Mouse (Mus musculus): ENCODE results near the gene Vangl2.
A peak's percentile ranks its signal among the peaks of the same experiment; 100 is the strongest.
"Not testable (repeated sequence)": the region's sequence is repeated elsewhere in the genome, so short reads cannot be mapped to it uniquely, and the experiment has no call there.

Vangl2 gene

DNA sequence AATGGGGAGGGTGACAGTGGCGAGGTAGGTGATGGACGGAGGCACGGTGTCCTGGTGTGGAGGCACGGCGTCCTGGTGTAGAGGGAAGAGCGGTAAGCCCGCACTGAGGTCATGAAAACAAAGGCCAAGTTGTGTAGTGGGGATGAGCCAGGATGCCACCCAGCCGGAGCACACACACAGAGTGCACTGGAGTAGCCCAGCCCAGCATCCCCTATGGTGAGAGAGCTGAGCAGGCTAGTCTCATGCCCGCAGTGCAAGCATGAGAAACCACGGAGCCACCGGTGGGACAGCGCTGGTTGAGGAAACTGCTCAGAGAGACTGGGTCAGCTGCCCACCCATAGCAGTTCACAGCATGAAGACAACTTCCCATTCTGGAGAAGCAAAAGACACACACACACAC, 26.6 kb downstream of the Vangl2 start:
- no peak for DNase-seq (ENCODE audit: low read depth, low spot score)

DNA sequence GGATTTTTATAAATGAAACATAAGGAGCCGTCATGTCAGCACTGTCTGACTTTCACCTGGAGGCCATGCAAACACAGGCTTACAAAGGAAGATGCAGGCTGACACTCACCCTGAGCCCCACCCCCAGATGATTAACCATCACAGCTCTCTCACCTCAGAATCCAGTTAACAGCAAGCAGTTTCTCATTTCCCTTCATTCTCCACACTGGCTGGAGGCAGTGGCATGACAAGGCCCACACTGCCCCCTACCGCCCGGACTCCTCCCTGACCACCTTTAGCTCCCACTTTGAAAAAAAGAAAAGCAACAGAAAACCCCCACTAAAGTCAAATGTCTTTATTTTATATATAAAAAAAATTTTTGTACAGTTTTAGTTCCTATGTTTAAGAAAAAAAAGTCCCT, 27.6 kb downstream of the Vangl2 start:
- peak; percentile 45 for DNase-seq (ENCODE audit: low read depth, low spot score)

DNA sequence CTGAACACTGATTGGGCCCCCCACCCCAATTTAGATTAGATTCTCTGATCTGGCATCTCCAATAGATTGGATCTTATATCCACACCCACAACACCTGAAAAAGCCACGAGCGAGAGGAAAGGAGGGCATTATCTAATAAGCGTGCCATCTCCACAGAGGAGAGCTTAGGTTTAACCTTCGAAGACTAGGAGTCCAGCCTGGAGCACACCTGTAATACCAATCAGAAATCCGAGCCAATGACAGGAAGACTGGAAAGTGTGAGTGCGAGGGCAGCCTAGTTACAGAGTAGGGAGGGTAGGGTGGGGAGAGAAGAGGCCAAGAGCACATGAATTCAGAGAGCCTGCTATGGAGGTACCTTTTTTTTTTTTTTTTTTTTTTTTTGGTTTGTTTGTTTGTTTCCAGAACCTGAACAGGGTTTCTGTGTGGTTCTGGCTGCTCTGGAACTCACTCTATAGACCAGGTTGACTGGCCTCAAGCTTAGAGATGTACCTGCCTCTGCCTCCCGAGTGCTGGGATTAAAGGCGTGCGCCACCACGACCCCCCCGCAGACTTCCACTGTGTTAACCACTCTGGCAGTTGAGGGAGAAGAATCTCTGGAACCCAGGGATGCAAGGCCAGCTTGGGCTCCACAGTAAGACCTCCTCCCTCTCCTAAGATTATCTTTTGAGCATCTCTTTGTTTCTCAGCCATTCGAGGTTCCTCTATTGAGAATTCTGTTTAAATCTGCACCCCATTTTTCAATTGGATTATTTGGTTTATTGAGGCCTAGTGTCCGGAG, 29.2 kb downstream of the Vangl2 start:
- DNase-seq (ENCODE audit: low read depth, low spot score) = no peak

DNA sequence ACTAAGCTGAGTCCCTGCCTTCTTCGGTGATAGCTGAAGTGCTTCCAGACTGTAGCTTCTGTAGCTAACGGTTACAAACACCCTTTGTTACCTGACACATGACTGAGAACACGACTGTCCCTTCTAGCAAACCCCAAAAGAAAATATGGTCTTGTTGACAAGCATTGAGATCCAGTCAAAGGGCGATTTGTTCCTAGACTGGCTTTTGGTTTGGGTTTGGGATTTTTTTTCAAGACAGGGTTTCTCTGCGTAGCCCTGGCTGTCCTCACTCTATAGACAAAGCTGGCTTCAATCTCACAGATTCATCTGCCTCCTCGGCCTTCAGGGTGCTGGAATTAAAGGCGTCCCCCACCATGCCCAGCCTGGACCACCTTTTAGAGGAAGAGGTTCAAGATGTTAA, 31.5 kb downstream of the Vangl2 start:
- no peak for DNase-seq (ENCODE audit: low read depth, low spot score)

GRCm38 (mm10) chr1:171994918-171995715, 33.1 kb downstream of the Vangl2 start:
- no peak for DNase-seq (ENCODE audit: low read depth, low spot score)

- no peak for DNase-seq (ENCODE audit: low read depth, low spot score)
Observed at GRCm38 (mm10) chr1:171994501-171994900, 33.7 kb downstream of the Vangl2 start.

- DNase-seq (ENCODE audit: low read depth, low spot score) = no peak
Observed at GRCm38 (mm10) chr1:171992901-171993530, 35.2 kb downstream of the Vangl2 start.

DNA sequence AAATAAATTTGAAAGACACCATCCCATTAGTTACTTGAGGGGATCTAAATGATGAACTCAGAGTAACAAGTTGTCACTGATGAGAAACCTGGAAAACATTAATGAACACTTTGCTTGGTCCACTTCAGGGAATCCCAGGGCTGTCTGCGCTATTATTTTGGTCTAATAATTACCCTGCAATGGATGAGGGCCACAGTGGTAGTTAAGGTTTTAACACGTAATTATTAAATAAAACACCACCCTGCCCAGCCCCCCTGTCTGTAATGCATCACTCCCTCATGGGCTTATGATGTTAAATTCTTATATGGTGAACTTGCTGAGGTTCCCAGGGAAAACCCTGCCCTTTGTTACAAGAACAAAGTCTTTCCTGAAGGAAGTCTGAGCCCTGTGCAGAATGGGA, 36.4 kb downstream of the Vangl2 start:
- DNase-seq (ENCODE audit: low read depth, low spot score) = no peak

DNA sequence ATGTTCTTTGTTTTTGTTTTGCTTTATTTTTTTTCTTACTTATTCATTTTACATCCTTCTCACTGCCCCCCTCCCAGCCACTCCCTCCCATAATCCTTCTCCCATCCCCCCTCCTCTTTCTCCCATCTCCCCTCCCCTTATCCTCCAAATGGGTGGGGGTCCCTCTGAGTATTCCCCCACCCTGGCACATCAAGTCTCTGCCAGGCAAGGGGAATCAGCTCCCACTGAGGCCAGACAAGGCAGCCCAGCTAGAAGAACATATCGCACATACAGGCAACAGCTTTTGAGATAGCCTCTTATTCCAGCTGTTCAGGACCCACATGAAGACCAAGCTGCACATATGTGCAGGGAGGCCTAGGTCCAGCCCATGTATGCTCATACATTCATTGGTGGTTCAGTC, 44.1 kb downstream of the Vangl2 start:
- no peak for DNase-seq (ENCODE audit: low read depth, low spot score)

GRCm38 (mm10) chr1:171983372-171984001, 44.8 kb downstream of the Vangl2 start:
- DNase-seq (ENCODE audit: low read depth, low spot score) = no peak

DNA sequence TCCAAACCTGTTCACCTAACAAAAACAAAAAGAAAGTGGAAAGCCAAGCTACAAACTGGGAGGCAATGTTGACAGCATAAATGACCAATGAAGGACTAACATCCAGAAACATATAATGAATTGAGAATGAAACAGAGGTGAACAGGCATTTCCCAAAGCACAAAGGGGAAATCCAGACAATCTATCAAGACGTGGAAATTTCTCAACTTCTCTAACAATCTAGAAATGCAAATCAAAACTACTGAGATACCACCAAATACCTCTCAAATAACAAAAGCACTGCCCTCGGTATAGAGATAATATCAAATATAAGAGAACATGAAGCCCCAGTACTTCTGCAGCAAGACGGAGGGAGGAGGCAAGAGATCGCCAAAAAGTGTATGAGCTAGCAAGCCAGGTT, 45.5 kb downstream of the Vangl2 start:
- no peak for DNase-seq (ENCODE audit: low read depth, low spot score)

DNA sequence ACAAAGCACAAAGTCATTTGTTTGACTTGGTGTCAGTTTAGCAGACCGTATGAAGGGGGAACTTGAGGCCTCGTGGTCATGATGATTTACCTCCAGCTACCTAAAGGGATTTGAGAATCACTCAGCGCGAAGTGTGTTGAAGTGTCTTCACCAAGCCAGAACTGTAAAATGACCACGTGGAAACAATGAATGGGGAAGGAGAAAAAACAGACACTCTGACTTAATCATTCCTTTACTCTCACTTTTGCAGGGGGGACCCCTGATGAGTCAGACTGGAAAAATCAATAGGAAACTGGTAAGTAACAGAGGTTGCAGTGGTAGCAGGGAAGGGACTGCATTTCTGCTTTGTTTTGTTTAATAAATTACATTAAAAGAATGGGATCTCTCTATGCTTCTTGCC, 46.1 kb downstream of the Vangl2 start:
- DNase-seq (ENCODE audit: low read depth, low spot score) = no peak

DNA sequence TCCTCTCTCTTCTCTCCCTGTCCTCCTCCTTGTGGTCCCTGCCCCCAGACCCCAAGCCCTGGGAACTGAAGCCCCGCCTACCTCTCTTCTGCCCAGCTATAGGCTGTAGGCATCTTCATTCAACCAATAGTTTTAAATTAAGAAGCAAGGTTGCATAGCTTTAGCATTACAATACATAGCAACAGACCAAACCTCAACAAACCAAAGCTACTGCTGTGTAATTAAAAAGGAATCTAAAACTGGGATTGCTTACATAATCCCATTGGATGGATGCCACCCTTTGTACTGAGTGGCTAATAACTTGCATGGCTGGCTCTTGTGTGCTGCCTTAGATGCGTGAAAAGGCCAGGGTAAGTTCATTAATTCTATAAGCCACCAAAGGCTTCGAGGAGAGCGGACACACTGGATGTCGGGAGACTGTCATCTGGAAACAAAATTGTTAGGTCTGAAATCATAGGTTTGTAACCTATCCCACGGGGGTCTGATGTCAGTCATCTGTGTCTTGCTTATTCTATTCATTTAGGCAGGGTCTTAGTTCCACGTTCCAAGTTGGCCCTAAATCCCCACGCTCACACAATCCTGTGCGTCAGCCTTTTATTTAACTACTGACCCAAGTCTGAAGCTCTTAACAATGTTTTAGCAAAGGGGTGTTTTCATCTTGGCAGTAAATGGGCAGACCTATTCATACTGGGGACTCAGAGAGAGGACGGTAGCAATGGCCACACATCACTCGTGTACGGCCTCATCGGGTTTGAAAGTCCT, 48.1 kb downstream of the Vangl2 start:
- no peak for DNase-seq (ENCODE audit: low read depth, low spot score)

- DNase-seq (ENCODE audit: low read depth, low spot score) = no peak
Observed at GRCm38 (mm10) chr1:171977891-171978290, 50.4 kb downstream of the Vangl2 start.

DNA sequence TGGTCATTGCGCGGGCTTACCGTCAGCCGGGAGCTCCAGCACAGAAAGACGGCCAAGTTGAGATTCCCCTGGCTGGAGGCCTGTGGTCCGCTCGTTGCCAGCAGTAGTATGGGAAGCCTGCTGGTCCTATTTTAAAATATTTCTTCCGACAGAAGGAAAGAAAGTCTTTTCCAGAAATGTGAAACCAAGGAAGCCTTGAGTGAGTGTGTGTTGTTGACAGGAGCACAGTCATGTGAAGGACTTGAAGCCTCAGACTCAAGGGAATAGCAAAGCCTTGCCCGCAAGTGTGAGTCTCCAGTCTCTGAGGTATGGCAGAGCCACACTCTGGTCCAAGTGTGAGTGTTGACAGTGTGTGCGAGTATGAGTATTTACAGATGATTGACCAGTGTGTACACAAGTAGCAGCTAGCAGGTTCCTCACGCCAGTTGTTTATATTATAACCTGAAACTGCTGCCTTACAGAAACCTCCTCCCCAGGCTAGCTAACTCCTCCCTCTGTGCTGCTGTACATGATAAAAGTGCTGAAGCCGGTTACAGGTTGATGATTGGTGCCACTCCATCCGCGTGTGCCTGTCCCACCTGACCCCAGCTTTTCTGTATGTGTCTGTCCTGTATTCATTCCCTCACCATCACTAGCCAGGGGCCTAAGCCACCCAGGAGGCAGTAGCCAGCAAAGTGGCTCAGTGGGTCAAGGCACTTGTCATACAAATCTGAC, 51.3 kb downstream of the Vangl2 start:
- DNase-seq (ENCODE audit: low read depth, low spot score) = no peak

- no peak for DNase-seq (ENCODE audit: low read depth, low spot score)
Observed at GRCm38 (mm10) chr1:171975831-171976230, 52.4 kb downstream of the Vangl2 start.

DNA sequence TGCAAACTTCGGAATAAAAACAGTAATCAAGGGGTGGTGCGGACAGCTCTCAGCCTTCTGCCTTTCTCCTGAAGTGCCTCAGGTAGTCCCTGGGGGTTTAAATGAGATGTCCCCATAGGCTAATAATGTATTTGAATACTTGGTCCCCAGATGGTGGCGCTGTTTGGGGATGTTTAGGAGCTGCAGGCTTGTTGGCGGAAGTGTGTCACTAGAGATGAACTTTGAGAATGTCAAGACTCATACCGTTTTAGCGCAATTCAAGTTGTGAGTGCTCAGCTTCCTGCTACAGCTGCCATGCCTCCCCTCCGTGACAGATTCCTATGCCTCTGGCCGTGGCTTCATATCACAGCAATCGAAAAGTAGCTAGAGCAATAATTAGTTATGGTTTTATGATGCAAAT, 52.9 kb downstream of the Vangl2 start:
- DNase-seq (ENCODE audit: low read depth, low spot score) = peak; percentile 22

GRCm38 (mm10) chr1:171974361-171974760, 53.9 kb downstream of the Vangl2 start:
- not testable (repeated sequence) for DNase-seq (ENCODE audit: low read depth, low spot score)

DNA sequence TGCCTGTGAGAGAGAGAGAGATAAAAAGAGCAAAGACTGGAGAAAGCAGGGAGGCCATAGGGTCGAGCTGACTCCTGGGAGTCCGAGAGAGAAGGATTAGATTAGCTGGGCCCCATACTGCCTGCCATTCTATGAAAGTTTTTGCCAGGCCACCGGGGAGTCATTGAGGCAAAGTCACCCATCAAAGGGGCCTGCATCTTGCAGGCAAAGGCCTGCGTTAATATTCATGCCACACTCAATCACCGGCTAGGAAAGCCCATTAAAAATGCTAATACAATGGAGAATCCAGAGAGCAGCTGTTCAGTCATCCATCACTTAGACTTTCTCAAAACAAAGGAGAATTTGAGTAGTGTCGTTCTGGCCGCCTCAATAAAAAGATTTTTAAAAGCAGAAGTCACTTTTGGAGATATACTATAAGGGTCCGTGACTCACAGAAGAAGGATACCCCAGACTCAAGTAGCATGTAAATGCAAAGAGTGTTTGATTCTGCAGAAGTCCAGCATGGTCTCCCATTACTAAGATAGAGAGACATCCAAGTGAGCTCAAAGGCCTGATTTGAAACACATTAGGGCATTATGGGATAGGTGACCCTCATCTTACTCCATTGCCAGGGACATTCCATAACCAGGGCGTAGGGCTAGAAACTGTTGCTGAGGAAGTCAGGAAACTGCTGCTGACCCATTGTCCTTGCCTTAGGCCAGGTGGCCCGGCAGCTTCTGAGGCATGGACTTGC, 57.2 kb downstream of the Vangl2 start:
- no peak for DNase-seq (ENCODE audit: low read depth, low spot score)

- DNase-seq (ENCODE audit: low read depth, low spot score) = no peak
Observed at GRCm38 (mm10) chr1:171969221-171969620, 59.0 kb downstream of the Vangl2 start.
